ENCODE assay signal across 8 mouse cellular contexts in genomic region chr11:87426450-87427250, GRCm38 (mm10). TPM values are rescaled to one million over a fixed set of nuclear protein-coding genes. Genes with fewer than 3 reads are reported as not detected.
DNase-seq lines count a peak whose midpoint lies in the region; ATAC-seq and TF ChIP-seq lines count a peak whose summit lies in the region.
"Not testable (repeated sequence)": the region's sequence is repeated elsewhere in the genome, so short reads cannot be mapped to it uniquely, and the experiment has no call there.

No protein-coding gene starts in this region.

- peak overlapping the region; percentile 82 for H3K27ac ChIP-seq in hindbrain, embryonic 14.5 days

- in situ Hi-C loops in Patski (cut with MboI; ENCODE audit: low pct_unique_long_range_greater_than_20kb) = loop anchor here (5.0 kb wide), 1 partner anchor 91 kb away; no protein-coding TSS in a partner anchor

- H3K27me3 ChIP-seq in Patski; hindbrain, embryonic 14.5 days (ENCODE audit: control insufficient read depth, insufficient read depth, low read length): not testable (repeated sequence)

- peak; percentile 51 for DNase-seq in Patski (ENCODE audit: low read depth, low spot score)
- peak; percentile 84 to 85 for DNase-seq in cerebellum, postnatal 25 days
- DNase-seq in frontal cortex, postnatal 25 days (ENCODE audit: low spot score in 2 of 2) = peak; percentile 69 to 77
- peak; percentile 93 for DNase-seq in hindbrain, embryonic 14.5 days (ENCODE audit: low spot score)
- DNase-seq in layer of hippocampus, postnatal 25 days (ENCODE audit: extremely low spot score in 1 of 2, low spot score in 1 of 2) = peak; percentile 49 to 56
- DNase-seq in lung, postnatal 14 days = peak; percentile 86
- DNase-seq in ovary, postnatal 36 days (ENCODE audit: low spot score) = peak; percentile 76
- peak; percentile 92 for DNase-seq in thymus, postnatal 14 days

- H3K9me3 ChIP-seq in hindbrain, embryonic 14.5 days (ENCODE audit: control insufficient read depth, low read length) = not testable (repeated sequence)

- CTCF ChIA-PET in Patski (lab: Charles Lee) = not testable (repeated sequence)

- ATAC-seq in Patski = peak; percentile 32
- peak; percentile 92 for ATAC-seq in hindbrain, embryonic 14.5 days (ENCODE audit: low FRiP score)

- H3K9ac ChIP-seq in hindbrain, embryonic 14.5 days = peak overlapping the region; percentile 59

- H3K4me2 ChIP-seq in hindbrain, embryonic 14.5 days (replicated peaks) = peak overlapping the region; percentile 56

- under 1% methylated on average over 24 of the region's 24 CpGs for WGBS in hindbrain, embryonic 14.5 days

- TF ChIP-seq CTCF in Patski (IDR thresholded peaks at IDR 0.05) = not testable (repeated sequence)

- H3K36me3 ChIP-seq in hindbrain, embryonic 14.5 days (replicated peaks; ENCODE audit: control insufficient read depth, insufficient read depth) = not testable (repeated sequence)

- H3K4me3 ChIP-seq in hindbrain, embryonic 14.5 days (replicated peaks; ENCODE audit: low read length) = peak overlapping the region; percentile 25

- POLR2A ChIA-PET in Patski (lab: Charles Lee) = interaction anchor here (0.6 to 1.6 kb wide), 10 partner anchors 13 to 324 kb away, joined by 3 to 7 read pairs (median 4); no protein-coding TSS in a partner anchor

- not testable (repeated sequence) for H3K4me1 ChIP-seq in hindbrain, embryonic 14.5 days (replicated peaks; ENCODE audit: control insufficient read depth, insufficient read depth, low read length)

RNA-seq across cellular contexts. Expression of gene Tex14, which starts 21.8 kb away (rescaled TPM):
- 0.24 TPM for polyA plus RNA-seq in Patski (2021)
- 0.72 and 1.1 TPM in 2 replicates for polyA plus RNA-seq in hindbrain, embryonic 14.5 days (2014; fragmentation: Nextera tagmentation; extraction: Ambion mirVana)
- total RNA-seq in layer of hippocampus, postnatal 25 days (2021) = under 1 TPM; 0.37 to 0.82 TPM

RNA-seq across cellular contexts. Expression of gene Rad51c, which starts 21.9 kb away (rescaled TPM):
- 7.6 TPM for polyA plus RNA-seq in Patski (2021)
- polyA plus RNA-seq in hindbrain, embryonic 14.5 days (2014; fragmentation: Nextera tagmentation; extraction: Ambion mirVana) = 3.2 and 4.0 TPM in 2 replicates
- 1 to 10 TPM; 3.5 to 4.4 TPM for total RNA-seq in layer of hippocampus, postnatal 25 days (2021)

Comparison
In these comparisons a context has a peak if more than half of its experiments do, and no peak if none do; other contexts are left out.
1. Peak in every context shown above with its lines: DNase-seq, ATAC-seq, H3K4me3 ChIP-seq and H3K27ac ChIP-seq.